Mouse (Mus musculus) adipose tissue, adult 10 weeks (tissue): Measurements from ENCODE around the gene Pum3. TPM values are rescaled to one million over a fixed set of nuclear protein-coding genes. Genes with fewer than 3 reads are reported as not detected.

ENCODE experiments used
- polyA plus RNA-seq: library from polyadenylated mRNA; stranded (reverse); fragments of 350-450 nt; fragmentation: Illumina TruSeq; extraction: RNeasy Lipid Tissue Mini Kit (QIAGEN cat#74804); gene quantifications from one replicate; pipeline ENCODE4 v1.2.3, GENCODE M21; 2014; ENCODE audit warnings: low read depth, low replicate concordance

Gene Pum3
- polyA plus RNA-seq = 40.6 TPM

DNA sequence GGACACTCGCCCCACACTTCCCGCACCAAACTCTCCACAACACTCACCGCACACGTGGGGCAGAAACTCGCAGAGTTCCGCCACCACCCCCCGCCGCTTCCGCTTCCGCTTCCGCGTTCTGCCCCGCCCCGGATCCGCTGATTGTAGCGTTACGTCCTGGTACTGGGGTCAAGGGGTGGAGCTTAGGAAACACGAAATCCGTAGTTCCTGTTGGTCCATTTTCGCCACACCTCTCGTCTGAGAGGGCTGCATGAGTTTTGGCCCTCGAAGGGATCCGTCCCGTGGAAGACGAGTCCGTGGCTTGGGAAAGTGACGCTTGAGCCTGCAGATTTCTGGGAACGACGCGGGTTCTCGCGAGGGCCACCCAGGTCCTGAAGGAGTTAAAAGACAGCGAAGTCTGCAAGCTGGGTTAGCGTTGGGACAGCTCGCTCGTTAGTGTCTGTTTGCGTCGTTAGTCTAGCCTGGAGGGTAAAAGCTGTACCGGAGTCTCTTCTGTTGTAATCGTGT, at the start of gene Pum3:
Pum3 (minus strand) TSS at position 81 of the 507 bp plus-strand sequence.

Other genes starting within 250 kb of the Pum3 start
- 21.5 TPM for gene Vldlr, start 213.3 kb downstream of the Pum3 start, polyA plus RNA-seq
- gene Kcnv2, start 107.2 kb downstream of the Pum3 start, polyA plus RNA-seq = not detected